Mouse (Mus musculus) splenic B cell, adult 2 months (primary cell): Measurements from ENCODE around the gene Cab39l.
"Not testable (repeated sequence)": the region's sequence is repeated elsewhere in the genome, so short reads cannot be mapped to it uniquely, and the experiment has no call there.

Experiments used
- DNase-seq: peaks from one replicate; pipeline ENCODE4 v3.0.0-alpha.2; 2011; ENCODE audit warnings: low read depth, low spot score
- H3K27me3 ChIP-seq: 2 replicates; pipeline ENCODE4 v1.6.1; 2012; ENCODE audit warnings: mild to moderate bottlenecking, low read length, moderate library complexity, mixed read lengths; ENCODE audit not compliant: control insufficient read depth, poor library complexity, insufficient read depth, severe bottlenecking
- H3K36me3 ChIP-seq: 2 replicates; pipeline ENCODE4 v1.6.1; 2012; ENCODE audit warnings: mild to moderate bottlenecking, low read length, moderate library complexity, mixed read lengths; ENCODE audit not compliant: control insufficient read depth, poor library complexity, insufficient read depth, severe bottlenecking

The Cab39l gene

GRCm38 (mm10) chr14:59440558-59441471 is at the start of gene Cab39l, which contains the start of gene Setdb2:
Cab39l (plus strand) TSS chr14:59440972.
Setdb2 (minus strand) TSS chr14:59440884.
- DNase-seq = peak; percentile 95
- H3K27me3 ChIP-seq = no peaks in the 10 kb centered on the region
- no peaks in the 10 kb centered on the region for H3K36me3 ChIP-seq

- Histone ChIP-seq H3K36me3 (peaks cover 5% of the 10 kb centered on the region; the same call in 1 of the 2 replicates), H3K27me3 (no peaks in the 10 kb centered on the region)
- DNase-seq = no peak
Observed at GRCm38 (mm10) chr14:59395281-59395680, 45.5 kb upstream of the Cab39l start, which contains the start of gene Phf11c. Phf11c (minus strand) TSS chr14:59395381.

DNA sequence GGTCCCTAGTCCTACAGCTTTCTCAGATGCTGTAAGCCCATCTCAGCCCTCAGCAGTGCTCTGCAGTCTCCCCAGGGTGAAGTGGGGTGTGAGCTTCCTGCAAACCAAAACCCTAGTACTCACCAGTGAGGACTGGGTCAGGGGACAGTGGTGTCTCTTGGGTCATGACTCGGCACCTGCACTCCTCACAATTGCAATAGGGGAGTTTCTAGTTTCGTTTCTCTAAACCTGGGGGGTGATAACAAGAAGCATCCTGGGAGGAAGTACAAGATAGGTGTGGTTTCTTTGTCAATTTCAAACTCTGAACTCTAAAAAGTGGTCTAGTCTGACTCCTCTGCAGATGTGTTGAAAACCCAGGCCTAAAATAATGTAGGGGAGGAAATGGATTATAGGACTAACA is 43.8 kb upstream of the Cab39l start:
- no peaks in the 10 kb centered on the region for H3K27me3 ChIP-seq
- DNase-seq = peak; percentile 86

GRCm38 (mm10) chr14:59414979-59415378 is 25.8 kb upstream of the Cab39l start:
- peaks cover 23% of the 10 kb centered on the region for H3K36me3 ChIP-seq
- not testable (repeated sequence) for DNase-seq, H3K27me3 ChIP-seq

More for the DNA sequence above, 43.8 kb upstream of the Cab39l start:
- peaks cover 5% of the 10 kb centered on the region; the same call in 1 of the 2 replicates for H3K36me3 ChIP-seq

DNA sequence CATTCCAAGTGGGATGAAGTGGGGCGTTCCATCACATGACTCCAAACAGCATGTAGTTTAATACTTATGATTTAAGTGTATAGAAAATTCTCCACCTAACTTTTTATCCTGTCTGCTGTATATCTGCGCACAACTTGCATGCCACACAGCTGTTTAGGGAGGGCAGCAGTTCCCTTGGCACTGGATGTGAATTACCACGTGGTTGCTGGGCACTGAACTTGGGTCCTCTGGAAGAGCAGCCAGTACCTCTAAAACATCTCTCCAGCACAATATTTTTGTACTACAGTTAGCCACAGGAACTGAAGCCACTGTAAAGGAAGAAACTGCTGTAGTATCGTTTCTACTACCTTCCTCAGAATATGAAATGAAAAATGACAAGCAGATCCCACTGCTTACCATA is 22.6 kb upstream of the Cab39l start:
- peaks cover 14% of the 10 kb centered on the region for H3K36me3 ChIP-seq
- no peaks in the 10 kb centered on the region for H3K27me3 ChIP-seq
- no peak for DNase-seq

DNA sequence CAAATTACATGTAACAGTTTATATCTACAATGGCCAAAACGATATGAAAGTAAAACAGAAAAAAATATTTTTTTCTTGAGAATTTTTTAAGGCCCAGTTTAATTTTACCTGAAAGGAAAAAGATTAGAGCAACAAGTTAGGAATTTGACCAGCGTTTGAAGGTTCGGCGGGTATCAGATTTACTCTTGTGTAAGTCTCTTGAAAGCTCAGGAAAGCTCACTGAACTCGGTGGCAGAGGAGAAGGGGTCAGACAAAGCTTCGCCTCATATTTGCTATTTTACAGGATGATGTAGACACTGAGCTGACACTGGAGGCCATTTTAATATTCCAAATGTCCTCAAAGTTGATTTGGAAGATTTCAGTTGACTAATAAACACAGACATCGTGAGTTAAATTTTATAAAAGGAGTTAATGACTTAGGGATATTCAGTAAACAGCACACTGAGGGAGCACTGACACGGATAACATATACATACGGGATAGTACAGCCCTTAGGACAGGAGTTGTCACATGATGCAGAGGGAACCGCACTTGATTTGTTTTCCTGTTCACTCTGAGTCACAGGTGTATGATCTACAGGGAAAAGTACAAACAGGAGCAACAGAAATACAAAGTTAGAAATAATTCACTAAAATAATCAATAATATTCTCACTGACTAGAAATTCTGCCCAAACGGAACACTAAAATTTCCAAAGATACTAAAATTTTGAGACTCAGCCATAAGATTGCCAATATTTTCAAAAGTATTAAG is 17.7 kb upstream of the Cab39l start:
- H3K27me3 ChIP-seq = no peaks in the 10 kb centered on the region
- no peak for DNase-seq
- H3K36me3 ChIP-seq = peaks cover 2% of the 10 kb centered on the region; the same call in 1 of the 2 replicates

DNA sequence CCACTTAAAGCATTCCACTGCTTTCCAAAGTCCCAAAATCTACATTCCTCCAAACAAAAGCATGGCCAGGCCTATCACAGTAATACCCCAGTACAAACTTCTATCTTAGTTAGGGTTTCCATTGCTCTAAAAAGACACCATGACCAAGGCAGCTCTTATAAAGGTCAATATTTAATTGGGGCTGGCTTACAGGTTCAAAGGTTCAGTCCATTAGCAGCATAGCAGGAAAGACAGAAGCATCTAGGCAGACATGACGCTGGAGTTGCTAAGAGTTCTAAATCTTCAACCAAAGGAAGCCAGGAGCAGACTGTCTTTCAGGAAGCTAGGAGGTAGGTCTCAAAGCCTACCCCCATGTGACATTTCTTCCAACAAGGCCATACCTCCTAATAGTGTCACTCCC is 10.2 kb upstream of the Cab39l start:
- Histone ChIP-seq H3K27me3 (no peaks in the 10 kb centered on the region), H3K36me3 (peaks cover 8% of the 10 kb centered on the region)
- no peak for DNase-seq

DNA sequence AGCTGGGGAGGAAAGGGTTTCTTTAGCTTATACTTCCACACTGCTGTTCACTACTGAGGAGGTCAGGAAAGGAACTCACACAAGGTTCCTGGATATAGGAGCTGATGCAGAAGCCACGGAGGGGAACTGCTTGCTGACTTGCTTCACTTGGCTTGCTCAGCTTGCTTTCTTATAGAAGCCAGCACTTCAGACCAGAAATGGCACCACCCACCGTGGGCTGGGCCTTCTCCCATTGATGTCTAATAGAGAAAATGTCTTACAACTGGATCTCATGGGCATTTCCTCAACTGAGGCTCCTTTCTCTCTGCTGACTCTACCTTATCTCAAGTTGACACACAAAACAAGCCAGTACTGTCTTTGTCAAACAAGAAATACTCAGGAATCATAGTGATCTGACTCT is 6.9 kb upstream of the Cab39l start:
- H3K36me3 ChIP-seq = peaks cover 4% of the 10 kb centered on the region
- peak; percentile 2 for DNase-seq

DNA sequence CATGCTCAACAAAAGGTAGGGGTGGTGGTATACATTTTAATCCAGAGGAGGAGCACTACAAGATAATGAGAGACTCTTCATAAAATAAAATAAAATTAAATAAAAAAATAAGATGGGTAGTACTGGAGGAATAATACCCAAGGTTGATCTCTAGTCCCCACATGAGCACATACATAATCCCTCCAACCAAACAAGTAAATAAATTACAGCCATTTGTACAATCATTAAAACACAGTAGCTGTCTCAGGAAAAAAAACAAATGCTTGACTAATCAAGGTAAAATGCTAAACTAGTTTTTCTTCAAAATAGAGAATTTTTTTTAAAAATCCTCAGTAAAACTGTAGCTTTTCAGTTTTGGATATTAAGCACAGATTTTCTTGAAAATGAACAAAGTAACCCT is 5.6 kb upstream of the Cab39l start:
- no peak for DNase-seq
- H3K27me3 ChIP-seq = no peaks in the 10 kb centered on the region
- no peaks in the 10 kb centered on the region for H3K36me3 ChIP-seq

More for the DNA sequence above, 6.9 kb upstream of the Cab39l start:
- H3K27me3 ChIP-seq = no peaks in the 10 kb centered on the region

- DNase-seq = no peak
- Histone ChIP-seq H3K27me3 (no peaks in the 10 kb centered on the region), H3K36me3 (no peaks in the 10 kb centered on the region)
Observed at GRCm38 (mm10) chr14:59437398-59437797, 3.4 kb upstream of the Cab39l start.

DNA sequence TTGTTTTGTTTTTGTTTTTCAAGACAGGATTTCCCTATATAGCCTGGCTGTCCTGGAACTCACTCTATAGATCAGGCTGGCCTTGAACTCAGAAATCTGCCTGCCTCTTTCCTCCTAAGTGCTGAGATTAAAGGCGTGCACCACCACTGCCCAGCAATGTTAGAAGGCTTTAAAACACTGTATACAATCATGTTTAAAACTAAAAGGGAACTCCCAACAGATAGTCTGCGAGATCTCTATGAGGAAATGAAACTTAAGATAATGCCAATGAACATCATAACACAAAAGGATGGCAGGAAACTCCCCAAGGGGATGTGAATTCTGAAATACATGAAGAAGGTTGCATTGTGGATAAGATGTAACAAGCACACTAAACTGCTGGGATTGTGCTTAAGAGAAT is 2.3 kb upstream of the Cab39l start:
- Histone ChIP-seq H3K36me3 (no peaks in the 10 kb centered on the region), H3K27me3 (no peaks in the 10 kb centered on the region)
- DNase-seq = peak; percentile 78

DNA sequence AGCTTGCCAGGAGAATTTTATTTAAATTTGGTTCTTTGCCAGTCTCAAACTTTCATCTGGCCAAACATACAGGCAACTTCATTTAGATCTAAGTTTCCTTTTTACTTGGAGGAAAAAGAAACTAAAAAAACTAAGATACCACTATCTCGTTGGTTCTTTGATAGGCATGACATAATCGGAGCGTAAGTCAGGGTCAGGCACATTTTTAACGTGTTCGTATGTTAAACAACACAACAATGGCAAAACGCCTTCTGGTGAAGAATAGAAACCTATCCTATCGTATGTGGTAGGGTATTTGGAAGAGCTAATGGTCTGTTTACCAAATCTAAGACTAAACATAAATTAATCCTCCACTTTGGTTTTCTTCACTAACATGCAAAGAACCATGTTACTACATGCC is 733 bp upstream of the Cab39l start:
- no peak for DNase-seq
- no peaks in the 10 kb centered on the region for H3K36me3 ChIP-seq
- H3K27me3 ChIP-seq = no peaks in the 10 kb centered on the region

- H3K36me3 ChIP-seq = no peaks in the 10 kb centered on the region
- no peaks in the 10 kb centered on the region for H3K27me3 ChIP-seq
- DNase-seq = peak; percentile 50
Observed at GRCm38 (mm10) chr14:59441472-59441805, 667 bp downstream of the Cab39l start.

GRCm38 (mm10) chr14:59445421-59445820 is 4.6 kb downstream of the Cab39l start:
- Histone ChIP-seq H3K36me3 (no peaks in the 10 kb centered on the region), H3K27me3 (no peaks in the 10 kb centered on the region)
- no peak for DNase-seq

DNA sequence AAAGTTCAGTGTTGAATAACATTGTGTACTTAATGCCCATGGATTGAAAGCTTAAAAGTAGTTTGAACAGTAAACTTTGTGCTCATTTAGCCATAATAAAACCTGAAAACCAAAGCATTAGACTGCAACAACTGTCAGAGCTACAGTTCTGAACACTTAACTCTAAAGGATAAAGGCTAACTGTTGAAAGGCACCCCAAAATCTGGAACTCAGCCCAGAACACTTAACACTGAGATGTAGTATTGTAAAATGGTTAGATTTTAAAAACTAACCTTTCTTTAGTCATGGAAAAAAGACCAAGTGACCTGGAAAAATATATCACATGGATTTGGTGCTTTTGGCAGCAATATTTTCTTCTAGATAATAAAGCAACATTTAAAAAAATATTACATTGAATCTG is 7.2 kb downstream of the Cab39l start:
- no peaks in the 10 kb centered on the region for H3K27me3 ChIP-seq
- no peak for DNase-seq
- H3K36me3 ChIP-seq = no peaks in the 10 kb centered on the region
